Mouse (Mus musculus) T-helper 2 cell (primary cell): Measurements from ENCODE around the gene Gm10283.
"Not testable (repeated sequence)": the region's sequence is repeated elsewhere in the genome, so short reads cannot be mapped to it uniquely, and the experiment has no call there.

ENCODE experiments used
- in situ Hi-C: fragments of 300-600 bp; cut with MboI, MseI; formaldehyde crosslinking; loops from one replicate; pipeline ENCODE4 v1.15.1; 2025; ENCODE audit warnings: high pct_unique_total_duplicates

The Gm10283 gene

GRCm38 (mm10) chr8:60503098-60503497 lies at the start of gene Gm10283:
Gene Gm10283, minus strand, starts transcription at chr8:60503198.
- in situ Hi-C loops: loop anchor here (10.0 kb wide), 1 partner anchor 362 kb away; no protein-coding TSS in a partner anchor

GRCm38 (mm10) chr8:60534945-60535344 lies 31.9 kb upstream of the Gm10283 start:
- in situ Hi-C loops: no loop called here

GRCm38 (mm10) chr8:60518286-60518685 lies 15.3 kb upstream of the Gm10283 start:
- in situ Hi-C loops: no loop called here

GRCm38 (mm10) chr8:60505653-60506521 lies 2.9 kb upstream of the Gm10283 start, which contains the start of gene Aadat:
Gene Aadat, plus strand, starts transcription at chr8:60505932.
- in situ Hi-C loops: loop anchor here (10.0 kb wide), 1 partner anchor 359 kb away; no protein-coding TSS in a partner anchor

GRCm38 (mm10) chr8:60495046-60495445 lies 8.0 kb downstream of the Gm10283 start:
- in situ Hi-C loops: not testable (repeated sequence)

GRCm38 (mm10) chr8:60494606-60495005 lies 8.4 kb downstream of the Gm10283 start:
- in situ Hi-C loops: no loop called here

GRCm38 (mm10) chr8:60492471-60492870 lies 10.5 kb downstream of the Gm10283 start:
- in situ Hi-C loops: no loop called here

- in situ Hi-C loops: no loop called here
Observed at GRCm38 (mm10) chr8:60491871-60492270, 11.1 kb downstream of the Gm10283 start.

GRCm38 (mm10) chr8:60490147-60490546 lies 12.9 kb downstream of the Gm10283 start:
- in situ Hi-C loops: no loop called here

GRCm38 (mm10) chr8:60466686-60467335 lies 36.2 kb downstream of the Gm10283 start:
- in situ Hi-C loops: no loop called here

GRCm38 (mm10) chr8:60449296-60449695 lies 53.7 kb downstream of the Gm10283 start:
- in situ Hi-C loops: no loop called here

- in situ Hi-C loops: no loop called here
Observed at GRCm38 (mm10) chr8:60444989-60445388, 58.0 kb downstream of the Gm10283 start.

GRCm38 (mm10) chr8:60438557-60438956 lies 64.4 kb downstream of the Gm10283 start:
- in situ Hi-C loops: no loop called here

- in situ Hi-C loops: no loop called here
Observed at GRCm38 (mm10) chr8:60436872-60437271, 66.1 kb downstream of the Gm10283 start.

- in situ Hi-C loops: no loop called here
Observed at GRCm38 (mm10) chr8:60432649-60433048, 70.3 kb downstream of the Gm10283 start.

GRCm38 (mm10) chr8:60406358-60406757 lies 96.6 kb downstream of the Gm10283 start:
- in situ Hi-C loops: no loop called here

- in situ Hi-C loops: no loop called here
Observed at GRCm38 (mm10) chr8:60404994-60405548, 97.9 kb downstream of the Gm10283 start.

GRCm38 (mm10) chr8:60393675-60394074 lies 109.3 kb downstream of the Gm10283 start:
- in situ Hi-C loops: no loop called here

- in situ Hi-C loops: no loop called here
Observed at GRCm38 (mm10) chr8:60386589-60386988, 116.4 kb downstream of the Gm10283 start.
